Mouse (Mus musculus) lung, postnatal 4 days (tissue): ENCODE results near the gene Dnaic2.

ENCODE experiments used
- DNase-seq, 2 experiments: peaks; one replicate each; pipeline ENCODE4 v3.0.0; 2021

Dnaic2 gene

DNA sequence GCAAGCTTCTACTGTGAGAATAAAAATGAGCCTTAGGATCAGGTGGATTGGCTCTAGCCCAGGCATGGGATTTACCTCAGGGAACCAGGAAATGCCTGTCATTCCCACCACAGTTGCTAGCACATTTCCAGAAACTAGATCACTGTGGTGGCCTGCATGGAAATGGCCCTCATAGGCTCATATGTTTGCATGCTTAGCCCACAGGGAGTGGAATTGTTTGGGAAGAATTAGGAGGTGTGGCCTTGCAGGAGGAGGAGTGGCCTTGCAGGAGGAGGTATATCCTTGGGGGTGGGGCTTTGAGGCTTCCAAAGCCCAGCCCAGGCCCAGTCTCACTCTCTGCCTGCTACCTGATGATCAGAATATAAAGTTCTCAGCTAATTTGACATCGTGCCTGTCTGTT is 74.7 kb downstream of the Dnaic2 start:
- DNase-seq, result no peak

DNA sequence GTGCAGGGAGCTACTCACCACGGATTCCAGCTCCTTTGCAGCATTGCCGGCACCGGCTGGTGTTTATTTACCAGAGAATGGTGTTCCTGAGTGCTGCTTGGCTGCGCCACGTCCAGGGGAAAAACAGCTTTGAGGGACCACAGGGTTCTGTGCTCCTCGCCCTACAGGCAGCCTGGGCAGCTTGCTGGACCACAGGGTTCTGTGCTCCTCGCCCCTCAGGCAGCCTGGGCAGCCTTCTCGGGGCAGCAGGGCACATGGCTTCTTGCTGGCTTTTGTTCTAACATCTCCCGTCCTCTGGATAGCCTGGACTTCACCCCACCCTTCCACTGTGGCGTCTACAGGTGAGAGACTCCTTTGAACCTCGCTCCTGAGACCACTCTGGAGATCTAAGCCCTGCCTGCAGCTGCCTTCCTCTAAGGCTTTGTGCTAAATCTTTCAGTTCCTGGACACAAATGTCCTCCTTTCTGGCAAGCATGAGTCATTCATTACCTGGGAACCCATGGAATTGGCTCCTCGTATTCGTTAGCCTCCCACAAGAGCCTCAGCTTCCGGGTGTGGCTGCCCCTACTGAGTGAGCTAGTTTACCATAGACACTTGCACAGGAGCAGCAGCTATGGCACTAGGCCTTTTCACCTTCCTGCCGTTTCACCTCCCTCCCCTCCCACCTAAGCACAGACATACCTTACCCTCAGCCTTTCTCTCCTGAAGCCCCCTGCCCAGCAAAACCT is 75.5 kb downstream of the Dnaic2 start:
- DNase-seq, result no peak

DNA sequence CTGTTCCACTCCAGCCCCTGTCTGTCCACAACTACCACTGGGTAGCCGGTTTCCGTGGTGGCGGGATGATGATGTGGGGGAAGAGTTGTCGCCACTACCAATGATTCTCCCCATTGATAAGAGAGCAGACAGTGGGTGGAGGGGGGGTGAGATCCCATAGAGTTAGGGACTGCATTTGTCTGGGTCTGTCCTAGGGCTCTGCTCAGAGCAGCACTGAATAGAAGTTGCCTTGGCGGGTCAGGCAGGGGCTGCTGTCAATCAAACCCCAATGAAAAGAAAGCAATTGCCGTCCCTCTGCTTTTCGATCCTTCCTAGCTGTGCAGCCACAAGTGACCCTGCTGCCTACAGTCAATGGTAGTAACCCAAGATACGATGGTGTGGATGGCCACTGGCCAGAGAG is 76.8 kb downstream of the Dnaic2 start:
- no peak for DNase-seq

DNA sequence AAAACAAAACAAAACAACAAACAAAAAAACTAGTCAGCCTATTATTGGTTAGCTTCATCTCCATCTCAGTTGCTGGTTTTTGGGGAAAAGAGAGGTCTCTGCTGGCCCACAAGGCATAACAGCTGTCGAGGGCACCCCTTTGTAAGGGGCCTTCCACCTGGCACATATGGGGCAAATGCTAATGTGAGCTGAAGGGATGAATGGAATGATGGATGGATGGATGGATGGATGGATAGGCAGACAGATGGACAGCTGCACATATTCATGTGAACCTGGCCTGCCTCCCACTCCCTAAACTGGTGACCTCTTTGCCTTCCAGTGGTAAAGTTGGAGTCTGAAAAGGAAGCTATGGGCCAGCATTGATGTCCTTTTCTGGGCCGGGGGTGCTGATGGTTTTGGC is 79.8 kb downstream of the Dnaic2 start:
- no peak for DNase-seq
